Mouse (Mus musculus): ENCODE measurements around the gene Luc7l3.
"Not testable (repeated sequence)": the region's sequence is repeated elsewhere in the genome, so short reads cannot be mapped to it uniquely, and the experiment has no call there.

Luc7l3 gene

GRCm38 (mm10) chr11:94294996-94295845 is 26.6 kb downstream of the Luc7l3 start:
- no peak for DNase-seq (ENCODE audit: low read depth, low spot score)

- DNase-seq (ENCODE audit: low read depth, low spot score), result no peak
Observed at GRCm38 (mm10) chr11:94290062-94290740, 31.6 kb downstream of the Luc7l3 start.

DNA sequence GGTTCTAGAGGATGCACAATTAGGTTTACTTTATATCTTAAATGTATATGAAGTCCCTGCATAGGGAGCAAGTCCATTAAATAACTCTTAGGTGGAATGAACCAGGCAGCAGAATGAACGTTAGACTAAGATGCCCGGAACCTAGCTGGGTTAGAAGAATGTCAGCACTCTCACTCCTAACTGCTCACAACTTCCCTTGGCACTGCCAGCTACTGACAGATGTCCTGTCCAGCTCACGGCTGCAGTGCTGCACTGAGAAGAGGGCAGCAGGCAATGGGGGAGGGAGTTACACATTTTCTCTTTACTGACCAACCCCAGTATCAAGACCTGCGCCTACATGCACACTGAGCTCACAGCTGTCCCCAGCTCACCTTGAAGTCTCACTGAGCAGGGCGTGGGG is 34.7 kb downstream of the Luc7l3 start:
- no peak for DNase-seq (ENCODE audit: low read depth, low spot score)

DNA sequence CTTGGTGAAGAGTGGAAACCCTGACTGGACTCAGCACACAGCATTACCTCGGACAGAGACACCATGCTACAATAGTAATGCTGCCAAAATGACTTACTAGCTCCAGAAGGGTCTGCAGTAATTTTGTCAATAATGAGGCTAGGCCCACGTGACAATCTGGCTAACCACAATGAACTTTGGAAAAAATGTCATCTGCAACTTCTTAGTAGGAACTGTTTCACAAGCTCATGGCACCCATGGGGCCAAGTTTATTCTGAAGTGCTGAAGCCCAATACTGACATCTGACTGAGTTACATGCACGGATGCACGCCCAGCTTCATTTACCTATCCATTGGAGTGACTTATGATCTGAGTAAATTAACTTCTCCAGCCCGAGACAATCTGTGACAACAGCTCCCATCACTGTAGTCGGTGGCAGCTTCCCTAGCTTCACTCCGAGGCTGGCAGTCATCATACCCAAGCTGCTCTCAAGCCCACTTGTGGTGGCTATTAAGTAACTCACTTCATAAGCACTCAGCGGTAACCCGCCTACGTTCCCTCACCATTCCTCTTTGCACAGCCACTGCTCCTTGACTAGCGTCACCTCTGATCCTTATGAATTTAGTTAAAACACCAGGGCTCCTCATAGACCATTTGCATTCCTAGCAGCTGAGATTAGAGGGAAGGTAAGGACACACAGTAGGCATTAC is 35.8 kb downstream of the Luc7l3 start:
- DNase-seq (ENCODE audit: low read depth, low spot score), result no peak

DNA sequence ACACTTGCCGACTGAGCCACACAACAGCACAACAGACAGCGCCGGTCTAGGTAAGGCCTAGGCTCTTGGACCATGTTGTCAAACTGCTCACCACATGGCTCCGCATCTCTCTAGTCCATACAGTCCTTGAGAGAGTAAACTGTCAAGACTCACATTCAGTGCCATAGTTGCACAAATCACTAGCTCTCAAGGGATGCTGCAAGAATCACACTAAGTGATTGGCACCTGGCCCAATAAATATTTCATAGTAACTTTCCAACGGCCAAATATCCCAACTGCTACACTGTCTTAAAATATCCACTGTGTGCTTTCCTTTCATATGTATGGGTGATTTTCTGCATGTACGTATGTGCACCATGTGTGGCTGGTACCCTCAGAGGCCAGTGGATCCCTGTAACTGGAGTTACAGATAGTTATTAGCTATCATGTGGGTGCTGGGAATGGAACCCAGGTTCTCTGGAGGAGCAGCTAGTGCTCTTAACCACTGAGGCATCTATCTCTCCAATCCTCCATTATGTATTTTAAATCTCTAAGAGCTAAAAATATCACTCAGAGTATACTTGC is 38.2 kb downstream of the Luc7l3 start:
- no peak for DNase-seq (ENCODE audit: low read depth, low spot score)

DNA sequence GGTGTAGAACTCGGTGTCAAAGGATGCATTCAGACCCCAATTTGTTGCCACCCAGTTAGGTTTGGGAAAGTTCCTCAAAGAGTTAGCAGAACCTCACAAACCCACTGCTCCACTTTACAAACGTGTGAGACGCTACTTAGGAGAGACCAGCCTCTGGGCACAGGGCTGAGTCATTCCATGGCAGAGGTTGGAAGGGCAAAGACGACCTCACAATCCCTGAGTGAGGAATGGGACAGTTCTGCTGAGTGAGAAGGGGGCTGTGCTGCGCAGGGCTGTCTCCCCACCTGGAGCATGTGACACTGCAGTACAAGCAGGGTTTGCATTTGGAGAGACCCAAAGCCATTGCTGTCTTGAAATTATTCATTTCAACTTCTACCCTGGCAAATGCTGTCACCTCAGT is 39.5 kb downstream of the Luc7l3 start:
- DNase-seq (ENCODE audit: low read depth, low spot score), result no peak

GRCm38 (mm10) chr11:94281199-94282181 is 40.3 kb downstream of the Luc7l3 start, which contains the start of gene Gm21885:
Gene Gm21885 (plus strand): TSS chr11:94281873.
- DNase-seq (ENCODE audit: low read depth, low spot score), result no peak

GRCm38 (mm10) chr11:94276869-94277337 is 44.9 kb downstream of the Luc7l3 start:
- DNase-seq (ENCODE audit: low read depth, low spot score), result peak; percentile 93

GRCm38 (mm10) chr11:94275686-94276085 is 46.1 kb downstream of the Luc7l3 start:
- no peak for DNase-seq (ENCODE audit: low read depth, low spot score)

GRCm38 (mm10) chr11:94275226-94275625 is 46.6 kb downstream of the Luc7l3 start:
- no peak for DNase-seq (ENCODE audit: low read depth, low spot score)

DNA sequence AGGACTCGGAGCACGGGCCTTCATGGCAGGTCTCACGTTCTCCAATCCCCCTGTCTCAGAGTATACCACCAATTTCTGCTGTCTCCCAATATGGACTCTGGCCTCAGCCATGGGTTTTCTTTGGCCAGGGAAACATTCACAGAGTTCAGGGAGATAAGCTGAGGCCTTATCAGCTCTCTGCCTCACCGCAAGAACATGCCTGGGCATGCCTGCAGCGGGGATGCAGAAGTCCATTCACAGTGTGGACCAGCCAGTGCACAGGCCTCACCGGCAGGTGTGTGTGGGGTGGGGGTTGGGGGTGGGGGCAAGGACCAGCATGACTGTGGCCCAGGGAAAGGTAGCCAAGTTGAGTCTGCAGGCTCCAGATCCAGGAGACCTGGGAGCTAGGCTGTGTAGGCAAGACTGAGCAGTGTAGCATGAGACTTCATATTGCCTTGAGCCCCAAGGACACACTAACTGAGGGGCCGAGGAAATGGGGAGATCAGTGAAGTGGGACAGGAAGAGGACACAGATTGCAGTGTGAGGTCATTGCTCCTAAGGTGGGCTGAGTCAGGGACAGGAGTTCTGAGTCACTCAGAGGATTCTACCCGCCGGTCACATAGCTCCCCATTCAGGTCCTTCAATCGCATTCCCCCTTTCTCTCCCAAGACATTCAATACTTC is 47.5 kb downstream of the Luc7l3 start:
- DNase-seq (ENCODE audit: low read depth, low spot score), result no peak

GRCm38 (mm10) chr11:94272960-94273927 is 48.5 kb downstream of the Luc7l3 start:
- DNase-seq (ENCODE audit: low read depth, low spot score), result no peak

DNA sequence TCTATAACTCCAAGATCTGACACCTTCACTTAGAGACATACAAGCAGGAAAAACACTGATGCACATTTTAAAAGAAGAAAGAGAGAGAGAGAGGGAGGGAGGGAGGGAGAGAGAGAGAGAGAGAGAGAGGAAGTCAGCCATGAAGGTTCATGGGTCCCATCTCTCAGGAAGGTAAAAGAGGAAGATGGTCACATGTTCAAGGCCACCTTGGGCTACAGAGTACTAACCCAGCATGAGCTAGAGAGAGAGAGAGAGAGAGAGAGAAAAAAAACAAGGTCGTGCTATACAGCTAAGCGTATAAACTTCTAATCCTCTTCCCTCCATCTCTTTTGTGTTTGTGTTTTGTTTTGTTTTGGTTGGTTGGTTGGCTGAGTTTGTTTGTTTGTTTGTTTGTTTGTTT is 50.8 kb downstream of the Luc7l3 start:
- no peak for DNase-seq (ENCODE audit: low read depth, low spot score)

DNA sequence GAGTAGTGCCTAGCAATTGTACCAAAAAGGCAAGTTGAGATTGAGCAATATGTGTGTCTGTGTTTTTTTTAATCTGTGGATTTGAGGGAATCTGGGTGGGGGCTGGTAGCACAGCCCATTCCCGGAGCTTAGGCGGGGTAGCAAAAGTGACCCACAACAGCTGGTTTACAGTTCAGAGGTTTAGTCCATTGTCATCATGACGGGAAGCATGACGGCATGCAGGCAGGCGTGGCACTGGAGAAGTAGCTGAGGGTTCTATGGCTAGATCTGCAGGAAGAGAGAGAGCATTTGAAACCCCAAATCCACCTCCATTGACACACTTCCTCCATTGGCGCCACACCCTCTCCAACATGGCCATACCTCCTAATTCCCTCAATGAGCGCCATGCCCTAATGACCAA is 51.9 kb downstream of the Luc7l3 start:
- no peak for DNase-seq (ENCODE audit: low read depth, low spot score)

- no peak for DNase-seq (ENCODE audit: low read depth, low spot score)
Observed at GRCm38 (mm10) chr11:94268761-94269160, 53.0 kb downstream of the Luc7l3 start.

DNA sequence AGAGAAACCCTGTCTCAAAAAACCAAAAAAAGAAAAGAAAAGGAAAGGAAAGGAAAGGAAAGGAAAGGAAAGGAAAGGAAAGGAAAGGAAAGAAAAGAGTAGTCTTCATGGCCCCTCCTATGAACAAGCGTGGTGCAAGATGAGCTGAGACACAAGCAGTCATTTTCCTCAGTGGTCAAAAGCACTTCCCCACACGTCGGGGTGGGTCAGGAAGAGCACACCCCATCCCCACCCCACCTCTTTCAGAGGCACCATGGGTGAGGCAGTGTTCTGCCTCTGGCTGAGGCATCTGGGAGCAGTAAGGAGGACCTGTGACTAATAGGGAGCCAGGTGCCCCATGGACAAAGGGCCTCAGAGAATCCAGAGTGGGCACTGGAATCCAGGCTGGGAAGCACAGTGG is 55.6 kb downstream of the Luc7l3 start:
- not testable (repeated sequence) for DNase-seq (ENCODE audit: low read depth, low spot score)

DNA sequence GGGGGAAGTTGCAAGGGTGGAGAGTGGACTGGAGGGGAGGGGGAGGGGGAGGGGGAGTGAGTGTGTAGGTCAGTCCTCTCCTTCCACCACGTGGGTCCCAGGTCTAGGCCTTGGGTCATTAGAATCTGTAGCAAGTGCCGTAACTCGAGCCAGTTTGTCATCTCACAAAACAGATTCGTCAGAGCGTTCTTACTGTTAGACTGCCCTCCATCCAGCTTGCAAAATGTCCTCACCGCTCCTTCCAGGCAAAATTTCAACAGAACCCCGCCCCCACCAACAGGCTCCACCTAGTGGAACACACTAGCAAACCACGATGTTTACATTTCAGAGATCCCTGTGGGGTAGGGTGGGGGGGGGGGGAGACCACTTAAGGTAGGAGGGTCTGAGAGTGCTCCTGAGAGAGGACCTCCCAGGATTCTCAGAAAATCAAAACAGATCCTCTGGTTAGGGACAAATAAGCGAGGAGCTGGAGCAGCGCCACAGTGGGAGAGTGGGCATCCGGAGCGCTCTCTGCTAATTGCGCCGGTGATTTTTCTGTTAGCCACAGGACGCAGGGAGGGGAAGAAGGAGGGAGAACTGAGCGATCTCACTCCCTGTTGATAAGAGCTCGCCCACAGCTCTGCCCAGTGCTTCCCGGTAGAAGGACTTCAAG is 56.5 kb downstream of the Luc7l3 start:
- DNase-seq (ENCODE audit: low read depth, low spot score), result peak; percentile 33

GRCm38 (mm10) chr11:94261585-94262370 is 60.0 kb downstream of the Luc7l3 start:
- no peak for DNase-seq (ENCODE audit: low read depth, low spot score)

Measured in skeletal muscle tissue, adult 2 months (tissue).